Mouse (Mus musculus): ENCODE data around the gene Mt4.
"Not testable (repeated sequence)": the region's sequence is repeated elsewhere in the genome, so short reads cannot be mapped to it uniquely, and the experiment has no call there.

Mt4 gene

GRCm38 (mm10) chr8:94136933-94137332 is at the start of gene Mt4:
Gene Mt4, plus strand, starts transcription at chr8:94137197.
- DNase-seq (ENCODE audit: low read depth), result no peak

- DNase-seq (ENCODE audit: low read depth), result no peak
Measured at GRCm38 (mm10) chr8:94087964-94088363, 49.0 kb upstream of the Mt4 start.

DNA sequence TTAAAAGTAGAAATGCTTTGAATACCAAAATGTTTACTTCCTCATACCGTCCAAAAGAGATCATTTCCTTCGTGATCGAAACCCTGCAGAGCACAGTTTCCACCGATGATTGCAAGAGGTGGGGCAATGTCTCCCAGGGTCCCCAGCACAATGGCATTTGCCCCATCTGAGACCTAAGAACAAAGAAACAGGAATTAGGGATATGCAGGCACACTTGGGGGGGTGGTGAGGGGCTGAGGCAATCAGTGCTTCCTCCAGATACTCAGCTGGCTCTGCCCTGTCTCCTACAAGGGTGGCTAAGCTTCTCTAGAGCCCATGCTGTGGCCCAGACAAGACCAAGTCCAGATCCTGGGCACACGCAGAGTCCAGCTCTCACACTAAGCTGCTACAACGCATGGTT is 47.3 kb upstream of the Mt4 start:
- no peak for DNase-seq (ENCODE audit: low read depth)

DNA sequence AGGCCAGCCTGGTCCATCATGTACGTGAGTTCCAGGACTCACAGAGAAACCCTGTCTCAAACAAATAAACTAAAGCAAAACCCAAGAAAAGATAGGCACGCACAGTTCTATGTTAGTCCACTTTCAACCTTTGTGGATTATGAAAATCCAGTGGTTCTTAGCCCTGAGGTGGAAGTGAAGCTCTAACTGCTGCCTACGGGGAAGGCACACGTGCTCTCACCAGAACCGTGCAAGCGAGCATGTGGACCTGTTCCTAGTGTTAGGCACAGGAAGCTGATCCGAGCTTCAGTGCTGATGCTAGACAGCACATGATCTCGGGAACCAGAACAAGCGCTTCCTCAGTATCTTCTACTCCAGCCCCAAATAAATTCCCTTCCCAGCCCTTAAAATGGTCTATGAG is 44.1 kb upstream of the Mt4 start:
- no peak for DNase-seq (ENCODE audit: low read depth)

- DNase-seq (ENCODE audit: low read depth), result no peak
Measured at GRCm38 (mm10) chr8:94094281-94094680, 42.7 kb upstream of the Mt4 start.

DNA sequence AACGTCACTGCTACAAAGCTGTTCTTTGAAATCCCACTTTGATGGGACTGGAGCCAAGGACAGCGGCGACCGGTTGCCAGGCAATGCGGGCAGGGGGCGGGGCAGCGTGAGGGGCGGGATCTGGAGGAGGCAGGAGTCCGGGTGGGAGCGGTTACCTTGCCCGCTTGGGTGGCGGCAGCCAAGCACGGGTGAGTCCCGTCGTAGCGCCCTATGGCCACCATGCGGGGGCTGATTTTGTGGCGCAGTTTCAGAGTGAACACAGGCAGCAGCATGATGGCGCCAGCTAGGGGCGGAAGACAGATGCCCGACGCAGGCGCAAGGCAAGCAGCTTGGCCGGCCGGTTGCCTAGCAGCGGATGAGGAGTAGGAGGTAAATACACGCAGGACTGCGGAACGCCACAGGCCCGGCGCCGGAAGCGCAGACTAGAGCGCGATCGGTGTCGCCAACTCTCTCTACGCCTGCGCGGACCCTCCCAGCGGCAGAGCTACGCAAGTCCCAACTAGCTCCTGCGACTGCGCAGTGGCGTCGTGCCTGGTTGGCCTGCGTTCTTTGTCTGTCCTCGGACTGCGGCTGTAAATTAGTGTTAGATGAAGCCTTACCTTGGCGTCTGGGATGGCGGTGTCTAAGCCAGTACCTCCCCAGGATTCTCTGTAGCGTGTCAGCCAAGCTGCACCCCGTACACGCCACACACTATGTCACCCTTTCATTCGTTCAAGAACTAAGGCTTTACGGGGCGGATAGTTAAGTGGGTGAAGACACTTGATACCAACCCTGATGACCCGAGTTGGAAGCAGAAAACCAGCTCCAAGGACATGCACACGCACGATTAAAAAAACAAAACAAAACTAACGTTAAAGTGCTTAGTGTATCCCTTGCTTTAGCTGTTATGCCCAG is 38.7 kb upstream of the Mt4 start, which contains the start of gene Bbs2:
Gene Bbs2, minus strand, starts transcription at position 848 of the 894 bp plus-strand sequence.
- peak; percentile 100 for DNase-seq (ENCODE audit: low read depth)

DNA sequence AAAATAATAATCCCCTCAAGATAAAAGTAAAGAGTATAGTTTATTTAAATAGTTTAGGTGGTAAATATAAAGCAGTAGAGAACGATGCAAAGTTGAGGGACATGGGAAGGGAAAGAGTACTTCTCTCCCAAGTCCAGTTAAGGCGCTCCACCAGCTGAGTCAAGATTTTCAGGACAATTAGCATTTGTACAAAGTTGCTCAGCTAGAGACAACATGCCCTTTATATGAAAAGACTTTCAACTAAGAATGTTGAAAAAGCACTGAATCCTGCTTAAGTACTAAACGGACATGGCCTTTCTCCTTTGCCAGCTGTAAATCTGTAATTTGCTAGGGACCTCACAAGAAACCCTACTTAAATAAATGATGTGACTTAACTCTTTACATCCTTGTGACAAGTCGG is 38.0 kb upstream of the Mt4 start:
- DNase-seq (ENCODE audit: low read depth), result no peak

DNA sequence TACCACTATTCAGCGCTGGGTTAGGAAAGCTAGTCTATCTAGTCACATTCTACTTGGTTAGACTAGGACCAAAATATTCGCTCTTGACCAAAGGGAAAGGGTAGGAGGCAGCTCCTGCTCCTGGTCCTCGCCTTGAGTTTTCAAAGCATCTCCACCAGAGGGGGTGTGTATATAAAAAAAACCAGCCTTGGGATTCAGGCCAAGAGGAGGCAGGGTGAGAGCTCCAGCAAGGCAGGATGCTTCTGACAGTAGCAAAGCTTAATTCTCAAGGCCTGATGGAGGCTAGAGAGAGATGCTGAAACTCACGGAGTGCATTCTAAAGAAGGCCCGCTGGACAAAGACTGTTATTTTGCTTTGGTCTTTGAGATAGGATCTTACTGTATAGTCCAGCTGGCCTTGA is 32.9 kb upstream of the Mt4 start:
- no peak for DNase-seq (ENCODE audit: low read depth)

- no peak for DNase-seq (ENCODE audit: low read depth)
Measured at GRCm38 (mm10) chr8:94107871-94108270, 29.1 kb upstream of the Mt4 start.

GRCm38 (mm10) chr8:94109396-94109795 is 27.6 kb upstream of the Mt4 start:
- DNase-seq (ENCODE audit: low read depth), result no peak

DNA sequence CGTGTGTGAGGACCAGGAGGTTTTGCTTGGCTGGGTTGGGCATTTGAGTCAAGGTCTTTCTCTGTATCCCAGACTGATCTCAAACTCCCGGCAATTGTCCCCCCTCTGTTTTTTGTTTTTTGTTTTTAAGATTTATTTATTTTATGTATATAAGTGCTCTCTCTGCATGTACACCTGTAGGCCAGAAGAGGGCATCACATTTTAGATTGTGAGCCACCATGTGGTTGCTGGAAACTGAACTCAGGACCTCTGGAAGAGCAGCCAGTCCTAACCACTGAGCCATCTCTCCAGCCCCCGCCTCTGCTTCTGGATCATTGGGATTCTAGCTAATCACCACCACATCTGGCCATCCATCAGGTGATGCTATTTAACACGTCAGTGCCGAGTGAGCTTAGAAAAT is 27.2 kb upstream of the Mt4 start:
- DNase-seq (ENCODE audit: low read depth), result no peak

DNA sequence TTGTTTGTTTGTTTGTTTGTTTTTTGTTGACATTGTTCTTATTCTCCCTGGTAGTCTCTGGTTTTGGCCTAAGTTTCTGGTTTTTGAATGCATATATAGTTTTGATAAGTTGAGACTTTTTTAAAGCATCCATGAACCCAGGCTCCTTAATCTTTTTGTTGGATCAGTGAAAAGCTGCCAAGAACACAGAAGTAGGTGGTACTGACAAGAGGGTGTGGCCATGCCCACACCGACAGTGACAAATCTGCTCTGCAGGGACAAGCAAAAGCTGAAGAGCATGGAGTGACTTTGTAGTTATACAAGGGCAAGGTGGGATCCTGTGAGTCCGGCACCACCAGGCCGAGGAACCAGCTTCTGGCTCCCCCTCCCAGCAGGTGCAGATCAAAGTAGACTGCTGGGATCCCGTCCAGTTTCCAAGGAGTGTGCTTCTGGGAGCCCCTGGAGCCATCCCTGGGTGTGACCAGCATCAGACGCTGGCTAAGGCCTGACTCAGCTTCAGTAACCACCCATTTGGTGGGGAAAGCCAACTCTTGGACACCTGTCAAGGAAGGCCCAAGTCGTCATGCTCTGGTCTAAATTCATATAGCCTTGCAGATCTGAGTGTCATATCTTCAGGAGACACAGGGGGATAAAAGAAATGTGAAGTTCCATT is 26.3 kb upstream of the Mt4 start:
- DNase-seq (ENCODE audit: low read depth), result no peak

GRCm38 (mm10) chr8:94113435-94113834 is 23.6 kb upstream of the Mt4 start:
- no peak for DNase-seq (ENCODE audit: low read depth)

DNA sequence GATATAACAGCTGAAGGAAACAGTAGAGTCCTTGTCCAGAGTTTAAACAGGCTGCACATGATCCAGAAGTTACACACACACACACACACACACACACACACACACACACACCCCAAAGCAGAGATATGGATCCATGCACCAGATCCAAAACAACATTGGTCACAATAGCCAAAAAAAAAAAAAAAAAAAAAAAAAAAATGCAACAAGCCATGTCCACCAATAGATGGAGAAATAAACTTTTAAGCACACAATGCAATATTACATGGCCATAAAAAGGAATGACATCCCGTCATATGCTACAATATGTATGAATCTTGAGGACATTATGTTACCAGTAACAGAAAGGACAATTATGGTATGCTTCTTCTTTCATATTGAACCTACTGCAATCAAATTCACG is 23.0 kb upstream of the Mt4 start:
- no peak for DNase-seq (ENCODE audit: low read depth)

DNA sequence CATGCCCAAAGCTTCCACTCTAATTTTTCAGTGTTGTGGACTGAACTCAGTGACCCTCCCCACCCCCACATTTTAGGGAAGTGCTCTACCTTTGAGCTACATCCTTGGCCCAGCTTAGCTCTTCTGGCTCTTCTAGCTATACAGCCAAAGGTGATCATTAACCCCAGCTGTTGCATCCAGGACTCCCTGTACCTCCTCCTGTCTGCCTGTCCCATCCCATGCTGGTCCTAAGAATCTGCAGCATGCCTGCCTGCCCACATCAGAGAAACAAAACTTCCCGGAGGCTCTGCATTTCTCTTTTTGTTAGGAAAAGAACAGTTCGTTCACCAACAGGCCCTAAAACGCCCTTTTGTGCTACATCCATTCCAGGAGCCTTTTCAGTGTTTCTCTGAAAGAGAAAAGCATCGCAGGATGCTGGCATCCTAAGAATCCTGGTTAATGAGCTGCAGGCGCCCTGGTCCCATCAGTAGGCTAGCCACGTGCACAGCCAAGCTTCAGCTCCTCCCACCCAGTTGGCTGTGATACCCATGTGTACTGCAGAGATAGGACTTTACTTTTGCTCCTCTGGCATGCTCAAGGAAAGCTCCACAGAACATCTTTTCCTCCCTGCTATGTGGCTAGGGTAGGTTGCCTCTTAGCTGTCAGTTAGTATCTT is 18.1 kb upstream of the Mt4 start:
- no peak for DNase-seq (ENCODE audit: low read depth)

- DNase-seq (ENCODE audit: low read depth), result no peak
Measured at GRCm38 (mm10) chr8:94121625-94122024, 15.4 kb upstream of the Mt4 start.

DNA sequence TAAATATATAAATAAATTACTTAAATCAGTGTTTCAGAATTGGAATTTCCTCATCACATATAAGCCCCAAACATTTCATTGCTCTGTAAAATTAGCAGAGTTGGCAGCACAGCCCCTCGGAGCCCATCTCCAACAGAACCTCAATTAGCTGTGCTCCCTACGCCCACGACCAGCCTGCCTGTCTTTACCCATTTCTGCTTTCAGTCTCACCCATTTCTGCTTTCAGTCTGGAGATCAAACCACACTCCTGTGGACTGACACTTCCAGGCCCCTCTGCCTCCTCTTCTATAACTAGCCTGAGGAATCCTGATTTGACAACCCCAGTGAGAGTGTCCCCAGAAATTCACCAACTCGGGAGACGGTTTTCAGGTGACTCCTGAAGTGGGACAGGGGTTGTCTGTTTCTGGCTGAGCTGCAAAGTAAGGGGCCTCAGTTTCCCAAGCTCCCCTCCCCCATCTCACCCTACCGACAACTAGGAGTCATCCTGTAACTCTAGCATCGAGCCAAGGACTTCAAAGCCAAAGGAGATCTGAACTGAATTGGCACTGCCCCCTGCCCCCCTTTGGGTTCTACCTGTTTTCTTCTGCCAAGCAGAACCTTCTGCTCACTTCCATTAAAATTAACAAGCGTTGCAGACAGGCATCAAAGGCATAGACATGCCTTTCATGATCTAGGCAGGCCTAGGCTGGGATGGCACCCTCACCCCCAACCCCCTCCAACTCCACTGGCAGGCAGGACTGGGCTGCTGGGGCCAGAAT is 14.1 kb upstream of the Mt4 start:
- DNase-seq (ENCODE audit: low read depth), result no peak

DNA sequence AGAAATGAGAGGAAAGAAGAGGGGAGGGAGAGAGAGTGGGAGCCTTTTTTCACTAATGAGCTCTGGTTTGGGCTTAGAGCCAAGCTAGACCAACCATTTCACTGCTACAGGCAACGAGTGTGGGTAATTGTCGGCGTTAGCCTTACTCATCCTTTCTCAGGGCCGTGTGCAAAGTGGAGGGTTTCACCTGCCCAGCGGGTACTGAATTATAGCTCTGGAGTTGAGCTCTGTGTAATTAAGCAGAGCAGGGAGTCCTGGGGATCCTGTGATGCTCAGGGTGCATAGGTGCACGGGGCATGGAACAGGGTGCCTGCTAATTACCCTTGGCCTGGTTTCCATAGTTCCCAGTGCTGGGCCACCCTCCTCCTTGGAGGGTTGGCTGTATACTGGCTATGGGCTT is 9.3 kb upstream of the Mt4 start:
- DNase-seq (ENCODE audit: low read depth), result no peak

DNA sequence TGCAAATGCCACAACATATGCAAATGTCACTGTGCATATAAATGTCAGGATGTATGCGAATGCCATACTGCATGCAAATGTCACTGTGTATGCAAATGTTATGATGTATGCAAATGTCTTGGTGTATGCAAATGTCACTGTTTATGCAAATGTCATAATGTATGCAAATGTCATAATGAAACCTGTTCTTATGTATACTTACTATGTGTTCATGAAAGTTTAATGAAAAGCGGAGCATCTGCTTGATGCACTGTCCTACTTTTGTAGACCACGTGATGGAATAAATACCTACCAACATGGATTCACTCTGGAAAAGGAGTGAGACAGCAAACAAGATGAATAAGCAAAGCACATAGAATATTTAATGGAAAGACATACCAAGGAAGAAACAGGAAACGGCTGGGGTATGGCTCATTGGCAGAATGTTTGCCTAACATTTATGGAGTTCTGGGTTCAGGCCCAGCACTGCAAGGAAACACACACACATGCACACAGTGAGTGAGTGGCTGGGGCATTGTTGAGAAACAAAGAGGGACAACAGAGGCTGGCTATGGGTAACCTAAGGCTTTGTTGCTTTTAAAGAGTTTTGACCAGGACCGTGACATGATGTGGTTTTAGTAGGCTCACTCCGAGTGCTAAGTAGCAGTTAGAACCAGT is 7.7 kb upstream of the Mt4 start:
- no peak for DNase-seq (ENCODE audit: low read depth)

GRCm38 (mm10) chr8:94130126-94130525 is 6.9 kb upstream of the Mt4 start:
- DNase-seq (ENCODE audit: low read depth), result no peak

- no peak for DNase-seq (ENCODE audit: low read depth)
Measured at GRCm38 (mm10) chr8:94132096-94132495, 4.9 kb upstream of the Mt4 start.

- DNase-seq (ENCODE audit: low read depth), result not testable (repeated sequence)
Measured at GRCm38 (mm10) chr8:94134601-94135000, 2.4 kb upstream of the Mt4 start.

Measured in induced T-regulatory cell, adult 2 months (primary cell).